In genomic region chr7:55710872-55711558, GRCm38 (mm10) we compare ENCODE assay signal across 8 mouse cellular contexts. TPM values are rescaled to one million over a fixed set of nuclear protein-coding genes. Genes with fewer than 3 reads are reported as not detected.
DNase-seq lines count a peak whose midpoint lies in the region; ATAC-seq lines count a peak whose summit lies in the region.

No protein-coding gene starts in this region.

- H3K9ac ChIP-seq in forebrain, embryonic 13.5 days = no peak overlapping the region
- H3K9ac ChIP-seq in limb, embryonic 13.5 days = no peak overlapping the region
- no peak overlapping the region for H3K9ac ChIP-seq in neural tube, embryonic 11.5 days (ENCODE audit: low read length)

- H3K4me2 ChIP-seq in forebrain, embryonic 13.5 days = 0 out of 2 replicates have a peak overlapping the region, but pooled peaks have one; percentile 15
- H3K4me2 ChIP-seq in limb, embryonic 13.5 days (replicated peaks) = peak overlapping the region; percentile 37; the same call in 1 of the 2 replicates
- no peak overlapping the region for H3K4me2 ChIP-seq in neural tube, embryonic 11.5 days (ENCODE audit: low read depth)

- peak; percentile 19 for DNase-seq in spleen, adult 12 weeks (ENCODE audit: low spot score)
- no peak for DNase-seq in spleen, postnatal 36 days (ENCODE audit: low spot score in 2 of 2)
- peak; percentile 43 for DNase-seq in c-Kit-positive CD71-positive TER-119-positive erythroid progenitor cells, embryonic 14.5 days (ENCODE audit: low spot score)
- DNase-seq in kidney, adult 11 months = peak; percentile 16
- DNase-seq in neural tube, embryonic 11.5 days (ENCODE audit: low spot score) = peak; percentile 72
- no peak for DNase-seq in thymus, postnatal 36 days

- peak; percentile 98 for ATAC-seq in forebrain, embryonic 13.5 days
- peak; percentile 93 for ATAC-seq in limb, embryonic 13.5 days (ENCODE audit: low FRiP score, low read depth)
- ATAC-seq in neural tube, embryonic 11.5 days (ENCODE audit: insufficient read depth, low FRiP score, low TSS enrichment) = peak; percentile 96

- H3K36me3 ChIP-seq in forebrain, embryonic 13.5 days (ENCODE audit: poor library complexity, severe bottlenecking) = no peaks in the 10 kb centered on the region
- H3K36me3 ChIP-seq in limb, embryonic 13.5 days = no peaks in the 10 kb centered on the region
- no peaks in the 10 kb centered on the region for H3K36me3 ChIP-seq in neural tube, embryonic 11.5 days (ENCODE audit: control insufficient read depth, insufficient read depth, low read length)

- H3K9me3 ChIP-seq in forebrain, embryonic 13.5 days (replicated peaks) = no peaks in the 10 kb centered on the region
- H3K9me3 ChIP-seq in limb, embryonic 13.5 days = no peaks in the 10 kb centered on the region
- no peaks in the 10 kb centered on the region for H3K9me3 ChIP-seq in neural tube, embryonic 11.5 days (ENCODE audit: control insufficient read depth, low read length)

- no peaks in the 10 kb centered on the region for H3K27me3 ChIP-seq in forebrain, embryonic 13.5 days
- 0 out of 2 replicates have a peak, but pooled peaks cover 3% of the 10 kb centered on the region for H3K27me3 ChIP-seq in limb, embryonic 13.5 days
- no peaks in the 10 kb centered on the region for H3K27me3 ChIP-seq in neural tube, embryonic 11.5 days (ENCODE audit: control insufficient read depth, insufficient read depth, low read length)

- H3K27ac ChIP-seq in forebrain, embryonic 13.5 days = no peak overlapping the region
- H3K27ac ChIP-seq in limb, embryonic 13.5 days = no peak overlapping the region
- no peak overlapping the region for H3K27ac ChIP-seq in neural tube, embryonic 11.5 days (ENCODE audit: low read depth, low read length)

- 10% methylated on average over 11 of the region's 11 CpGs for WGBS in forebrain, embryonic 13.5 days
- whole genome bisulfite sequencing in limb, embryonic 13.5 days = 6% methylated on average over 11 of the region's 11 CpGs
- WGBS in neural tube, embryonic 11.5 days = 10% methylated on average over 11 of the region's 11 CpGs

- no peaks in the 10 kb centered on the region for H3K4me1 ChIP-seq in forebrain, embryonic 13.5 days
- no peaks in the 10 kb centered on the region for H3K4me1 ChIP-seq in limb, embryonic 13.5 days
- no peaks in the 10 kb centered on the region for H3K4me1 ChIP-seq in neural tube, embryonic 11.5 days (ENCODE audit: control insufficient read depth, insufficient read depth, low read length)

- no peak overlapping the region for H3K4me3 ChIP-seq in forebrain, embryonic 13.5 days
- H3K4me3 ChIP-seq in limb, embryonic 13.5 days = no peak overlapping the region
- H3K4me3 ChIP-seq in neural tube, embryonic 11.5 days (ENCODE audit: low read depth, low read length) = no peak overlapping the region

RNA-seq across cellular contexts. Expression of gene Siglech, which starts 57.0 kb away (rescaled TPM):
- polyA plus RNA-seq in forebrain, embryonic 13.5 days (2015; fragmentation: Nextera tagmentation; extraction: Ambion mirVana) = 1.4 and 1.7 TPM in 2 replicates
- polyA plus RNA-seq in limb, embryonic 13.5 days (2015; fragmentation: Nextera tagmentation; extraction: Ambion mirVana) = 0.60 and 1.2 TPM in 2 replicates
- polyA plus RNA-seq in neural tube, embryonic 11.5 days (2014; fragmentation: Nextera tagmentation; extraction: Ambion mirVana) = 0.31 and 0.89 TPM in 2 replicates

Comparison
In these comparisons a context has a peak if more than half of its experiments do, and no peak if none do; other contexts are left out.
1. DNase-seq: peak in spleen, adult 12 weeks (single experiment), c-Kit-positive CD71-positive TER-119-positive erythroid progenitor cells, embryonic 14.5 days (single experiment), kidney, adult 11 months (single experiment) and neural tube, embryonic 11.5 days (single experiment); none in spleen, postnatal 36 days (0 of 2) and thymus, postnatal 36 days (0 of 2).
2. Peak in every context shown above with its lines, with median percentiles within 50 percentile points of each other: ATAC-seq.